Mouse (Mus musculus): ENCODE measurements around the gene Mdga1.

Mdga1 gene

GRCm38 (mm10) chr17:29920089-29920488 lies 49.8 kb downstream of the Mdga1 start:
- DNase-seq (ENCODE audit: low read depth, low spot score), result no peak

- DNase-seq (ENCODE audit: low read depth, low spot score), result no peak
These were observed 50.4 kb downstream of the Mdga1 start for GRCm38 (mm10) chr17:29919552-29919920.

GRCm38 (mm10) chr17:29918791-29919551 lies 50.9 kb downstream of the Mdga1 start:
- DNase-seq (ENCODE audit: low read depth, low spot score), result no peak

- DNase-seq (ENCODE audit: low read depth, low spot score), result no peak
These were observed 52.9 kb downstream of the Mdga1 start for GRCm38 (mm10) chr17:29916968-29917367.

- DNase-seq (ENCODE audit: low read depth, low spot score), result no peak
These were observed 54.1 kb downstream of the Mdga1 start for GRCm38 (mm10) chr17:29915820-29916219.

GRCm38 (mm10) chr17:29913301-29913965 lies 56.5 kb downstream of the Mdga1 start:
- DNase-seq (ENCODE audit: low read depth, low spot score), result no peak

GRCm38 (mm10) chr17:29912733-29913132 lies 57.2 kb downstream of the Mdga1 start:
- DNase-seq (ENCODE audit: low read depth, low spot score), result no peak

- DNase-seq (ENCODE audit: low read depth, low spot score), result no peak
These were observed 60.9 kb downstream of the Mdga1 start for GRCm38 (mm10) chr17:29909031-29909430.

- DNase-seq (ENCODE audit: low read depth, low spot score), result no peak
These were observed 65.2 kb downstream of the Mdga1 start for GRCm38 (mm10) chr17:29904694-29905093.

GRCm38 (mm10) chr17:29902406-29903155 lies 67.3 kb downstream of the Mdga1 start:
- no peak for DNase-seq (ENCODE audit: low read depth, low spot score)

GRCm38 (mm10) chr17:29900289-29900688 lies 69.6 kb downstream of the Mdga1 start:
- no peak for DNase-seq (ENCODE audit: low read depth, low spot score)

- DNase-seq (ENCODE audit: low read depth, low spot score), result peak; percentile 50
These were observed 73.5 kb downstream of the Mdga1 start for GRCm38 (mm10) chr17:29896181-29897054.

GRCm38 (mm10) chr17:29895566-29895965 lies 74.3 kb downstream of the Mdga1 start:
- no peak for DNase-seq (ENCODE audit: low read depth, low spot score)

- DNase-seq (ENCODE audit: low read depth, low spot score), result no peak
These were observed 74.9 kb downstream of the Mdga1 start for GRCm38 (mm10) chr17:29894965-29895364.

GRCm38 (mm10) chr17:29890451-29891110 lies 79.3 kb downstream of the Mdga1 start:
- no peak for DNase-seq (ENCODE audit: low read depth, low spot score)

- DNase-seq (ENCODE audit: low read depth, low spot score), result peak; percentile 35
These were observed 80.6 kb downstream of the Mdga1 start for GRCm38 (mm10) chr17:29888981-29889980.

GRCm38 (mm10) chr17:29887881-29888826 lies 81.7 kb downstream of the Mdga1 start:
- DNase-seq (ENCODE audit: low read depth, low spot score), result peak; percentile 42

GRCm38 (mm10) chr17:29887271-29887880 lies 82.5 kb downstream of the Mdga1 start:
- DNase-seq (ENCODE audit: low read depth, low spot score), result peak; percentile 48
